Mouse (Mus musculus) cerebellum, adult 2 months (tissue): ENCODE results near the gene Gab1.

Experiments used
- CTCF ChIP-seq: fragments of 200-500 bp; IDR thresholded peaks from 2 replicates; pipeline ENCODE4 v1.5.1; 2011; ENCODE audit warnings: low read depth, mild to moderate bottlenecking, control low read depth, low read length, moderate library complexity, borderline replicate concordance; ENCODE audit not compliant: insufficient read depth
- POLR2A ChIP-seq: fragments of 200-500 bp; IDR thresholded peaks from 2 replicates; pipeline ENCODE4 v1.6.1; 2011; ENCODE audit warnings: low read length, control low read depth, borderline replicate concordance; ENCODE audit not compliant: insufficient read depth

- TF ChIP-seq POLR2A (no peak), CTCF (no peak)
Measured at GRCm38 (mm10) chr8:80902354-80902753, 22.0 kb upstream of the Gab1 start.
